Mouse (Mus musculus): ENCODE data around the gene Cd70. TPM values are rescaled to one million over a fixed set of nuclear protein-coding genes. Genes with fewer than 3 reads are reported as not detected.

Cd70 gene
- total and polyA plus RNA-seq, 2 experiments from 2014 or later, result 2.1 to 3.7 TPM

- Histone ChIP-seq H3K4me1 (ENCODE audit: insufficient read depth, low read length) (0 out of 2 replicates have a peak, but pooled peaks cover 4% of the 10 kb centered on the region), H3K4me2 (ENCODE audit: low read depth, low read length) (no peak overlapping the region), H3K27ac (no peak overlapping the region), H3K36me3 (ENCODE audit: insufficient read depth, low read length) (no peaks in the 10 kb centered on the region), H3K4me3 (ENCODE audit: low read length) (no peak overlapping the region), H3K9ac (replicated peaks; ENCODE audit: low read length) (no peak overlapping the region), H3K9me3 (ENCODE audit: low read length) (no peaks in the 10 kb centered on the region), H3K27me3 (ENCODE audit: insufficient read depth, low read length) (no peaks in the 10 kb centered on the region)
- no peak for DNase-seq (ENCODE audit: low spot score)
- TF ChIP-seq CTCF (IDR thresholded peaks at IDR 0.05; ENCODE audit: low read depth), result no peak
- ATAC-seq, result no peak
- WGBS, result 64% methylated on average over 5 of the region's 5 CpGs
Observed at GRCm38 (mm10) chr17:57108666-57109171, 40.9 kb downstream of the Cd70 start.

GRCm38 (mm10) chr17:57108040-57108665, 41.4 kb downstream of the Cd70 start:
- Histone ChIP-seq H3K4me2 (ENCODE audit: low read depth, low read length) (no peak overlapping the region), H3K36me3 (ENCODE audit: insufficient read depth, low read length) (no peaks in the 10 kb centered on the region), H3K4me3 (ENCODE audit: low read length) (no peak overlapping the region), H3K4me1 (ENCODE audit: insufficient read depth, low read length) (0 out of 2 replicates have a peak, but pooled peaks cover 4% of the 10 kb centered on the region), H3K9me3 (ENCODE audit: low read length) (no peaks in the 10 kb centered on the region), H3K9ac (replicated peaks; ENCODE audit: low read length) (no peak overlapping the region), H3K27ac (no peak overlapping the region), H3K27me3 (ENCODE audit: insufficient read depth, low read length) (no peaks in the 10 kb centered on the region)
- ATAC-seq (no peak), DNase-seq (ENCODE audit: low spot score) (no peak)
- WGBS, result 80% methylated on average over 7 of the region's 7 CpGs
- TF ChIP-seq CTCF (IDR thresholded peaks at IDR 0.05; ENCODE audit: low read depth), result no peak

DNA sequence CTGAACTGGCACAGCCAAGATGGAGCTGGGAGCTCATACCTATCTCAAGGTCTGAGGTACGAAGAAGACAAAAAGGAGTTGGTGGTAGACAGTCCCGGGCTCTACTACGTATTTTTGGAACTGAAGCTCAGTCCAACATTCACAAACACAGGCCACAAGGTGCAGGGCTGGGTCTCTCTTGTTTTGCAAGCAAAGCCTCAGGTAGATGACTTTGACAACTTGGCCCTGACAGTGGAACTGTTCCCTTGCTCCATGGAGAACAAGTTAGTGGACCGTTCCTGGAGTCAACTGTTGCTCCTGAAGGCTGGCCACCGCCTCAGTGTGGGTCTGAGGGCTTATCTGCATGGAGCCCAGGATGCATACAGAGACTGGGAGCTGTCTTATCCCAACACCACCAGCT, 42.5 kb downstream of the Cd70 start:
- WGBS, result 92% methylated on average over 5 of the region's 5 CpGs
- ATAC-seq, result no peak
- no peaks in the 10 kb centered on the region for H3K27me3 ChIP-seq (ENCODE audit: insufficient read depth, low read length)

DNA sequence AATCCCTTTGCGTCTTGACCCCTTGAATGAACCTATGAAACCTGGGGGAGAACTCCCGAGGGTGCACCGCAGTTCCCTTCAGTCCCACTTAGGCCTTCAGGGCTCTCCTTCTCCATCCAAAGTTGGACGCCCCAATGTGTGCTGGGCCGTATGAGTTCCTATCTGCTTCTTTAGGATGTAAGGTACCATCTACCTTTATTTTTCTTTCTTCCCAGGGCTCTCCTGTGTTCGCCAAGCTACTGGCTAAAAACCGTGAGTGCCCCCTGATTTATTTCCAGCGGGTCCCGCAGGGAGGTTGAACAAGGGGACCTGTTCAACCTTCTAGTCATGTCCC, 43.6 kb downstream of the Cd70 start:
- H3K36me3 ChIP-seq (ENCODE audit: insufficient read depth, low read length), result no peaks in the 10 kb centered on the region
- H3K9ac ChIP-seq (replicated peaks; ENCODE audit: low read length), result peak overlapping the region; percentile 54; the same call in 1 of the 2 replicates
- no peak overlapping the region for H3K27ac ChIP-seq
- peak overlapping the region; percentile 76 for H3K4me2 ChIP-seq (ENCODE audit: low read depth, low read length)
- 0 out of 2 replicates have a peak, but pooled peaks have one; percentile 6 for ATAC-seq
- no peak for TF ChIP-seq CTCF (IDR thresholded peaks at IDR 0.05; ENCODE audit: low read depth)
- H3K4me1 ChIP-seq (ENCODE audit: insufficient read depth, low read length), result 0 out of 2 replicates have a peak, but pooled peaks cover 4% of the 10 kb centered on the region
- no peaks in the 10 kb centered on the region for H3K27me3 ChIP-seq (ENCODE audit: insufficient read depth, low read length)
- H3K9me3 ChIP-seq (ENCODE audit: low read length), result no peaks in the 10 kb centered on the region
- 8% methylated on average over 9 of the region's 9 CpGs for WGBS
- DNase-seq (ENCODE audit: low spot score), result no peak
- peak overlapping the region; percentile 69 for H3K4me3 ChIP-seq (ENCODE audit: low read length)

More for the DNA sequence above, 42.5 kb downstream of the Cd70 start:
- Histone ChIP-seq H3K9me3 (ENCODE audit: low read length) (no peaks in the 10 kb centered on the region), H3K36me3 (ENCODE audit: insufficient read depth, low read length) (no peaks in the 10 kb centered on the region), H3K4me3 (ENCODE audit: low read length) (no peak overlapping the region), H3K4me2 (ENCODE audit: low read depth, low read length) (no peak overlapping the region), H3K9ac (replicated peaks; ENCODE audit: low read length) (no peak overlapping the region), H3K27ac (no peak overlapping the region), H3K4me1 (ENCODE audit: insufficient read depth, low read length) (0 out of 2 replicates have a peak, but pooled peaks cover 4% of the 10 kb centered on the region)
- no peak for TF ChIP-seq CTCF (IDR thresholded peaks at IDR 0.05; ENCODE audit: low read depth)
- DNase-seq (ENCODE audit: low spot score), result no peak

DNA sequence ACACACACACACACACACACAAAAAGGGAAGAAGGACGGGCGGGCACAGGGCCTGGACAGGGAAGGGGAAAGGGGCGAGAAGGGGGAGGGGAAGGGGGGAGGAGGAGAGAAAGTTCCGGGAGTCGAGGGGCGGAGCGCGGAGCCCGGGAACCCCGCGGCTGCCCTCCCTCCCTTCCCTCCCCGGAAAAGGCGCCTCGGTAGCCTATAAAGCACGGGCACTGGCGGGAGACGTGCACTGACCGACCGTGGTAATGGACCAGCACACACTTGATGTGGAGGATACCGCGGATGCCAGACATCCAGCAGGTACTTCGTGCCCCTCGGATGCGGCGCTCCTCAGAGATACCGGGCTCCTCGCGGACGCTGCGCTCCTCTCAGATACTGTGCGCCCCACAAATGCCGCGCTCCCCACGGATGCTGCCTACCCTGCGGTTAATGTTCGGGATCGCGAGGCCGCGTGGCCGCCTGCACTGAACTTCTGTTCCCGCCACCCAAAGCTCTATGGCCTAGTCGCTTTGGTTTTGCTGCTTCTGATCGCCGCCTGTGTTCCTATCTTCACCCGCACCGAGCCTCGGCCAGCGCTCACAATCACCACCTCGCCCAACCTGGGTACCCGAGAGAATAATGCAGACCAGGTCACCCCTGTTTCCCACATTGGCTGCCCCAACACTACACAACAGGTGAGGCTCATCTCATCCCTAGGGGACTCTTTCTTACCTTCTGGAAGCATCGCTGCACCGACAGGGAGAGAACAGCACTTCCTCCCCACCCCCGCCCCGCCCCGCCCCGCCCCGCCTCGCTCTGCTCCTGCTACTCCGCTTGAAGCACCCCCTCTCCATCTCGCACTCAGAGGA, 44.2 kb downstream of the Cd70 start, which contains the start of gene Tnfsf9:
Gene Tnfsf9, plus strand, starts transcription at position 145 of the 854 bp plus-strand sequence.
- Histone ChIP-seq H3K9me3 (ENCODE audit: low read length) (no peaks in the 10 kb centered on the region), H3K4me2 (ENCODE audit: low read depth, low read length) (peak within 1 kb of the TSS; percentile 76), H3K4me3 (ENCODE audit: low read length) (peak within 1 kb of the TSS; percentile 69), H3K36me3 (ENCODE audit: insufficient read depth, low read length) (no peaks in the 10 kb centered on the region), H3K27ac (peak within 1 kb of the TSS; percentile 11; the same call in 1 of the 2 replicates), H3K4me1 (ENCODE audit: insufficient read depth, low read length) (0 out of 2 replicates have a peak, but pooled peaks cover 4% of the 10 kb centered on the region), H3K9ac (replicated peaks; ENCODE audit: low read length) (peak within 1 kb of the TSS; percentile 54), H3K27me3 (ENCODE audit: insufficient read depth, low read length) (no peaks in the 10 kb centered on the region)
- DNase-seq (ENCODE audit: low spot score) (peak; percentile 64), ATAC-seq (peak; percentile 82)
- TF ChIP-seq CTCF (IDR thresholded peaks at IDR 0.05; ENCODE audit: low read depth), result no peak
- 1% methylated on average over 53 of the region's 61 CpGs for WGBS

GRCm38 (mm10) chr17:57104496-57104895, 45.1 kb downstream of the Cd70 start:
- Histone ChIP-seq H3K4me1 (ENCODE audit: insufficient read depth, low read length) (0 out of 2 replicates have a peak, but pooled peaks cover 4% of the 10 kb centered on the region), H3K9me3 (ENCODE audit: low read length) (no peaks in the 10 kb centered on the region), H3K36me3 (ENCODE audit: insufficient read depth, low read length) (no peaks in the 10 kb centered on the region), H3K4me3 (ENCODE audit: low read length) (peak overlapping the region; percentile 69), H3K27me3 (ENCODE audit: insufficient read depth, low read length) (no peaks in the 10 kb centered on the region), H3K4me2 (ENCODE audit: low read depth, low read length) (peak overlapping the region; percentile 76), H3K9ac (replicated peaks; ENCODE audit: low read length) (peak overlapping the region; percentile 54; the same call in 1 of the 2 replicates), H3K27ac (no peak overlapping the region)
- no peak for TF ChIP-seq CTCF (IDR thresholded peaks at IDR 0.05; ENCODE audit: low read depth)
- WGBS, result 42% methylated on average over 4 of the region's 4 CpGs
- ATAC-seq, result no peak
- DNase-seq (ENCODE audit: low spot score), result no peak

All from hindbrain, postnatal 0 days (tissue).